Mouse (Mus musculus): ENCODE results near the gene Ggcx. TPM values are rescaled to one million over a fixed set of nuclear protein-coding genes. Genes with fewer than 3 reads are reported as not detected.
A peak's percentile ranks its signal among the peaks of the same experiment; 100 is the strongest.

Gene Ggcx
- polyA plus RNA-seq, 1 experiment = 7.6 TPM

GRCm38 (mm10) chr6:72415964-72416772 lies 2.1 kb downstream of the Ggcx start:
- Histone ChIP-seq H3K4me1 (ENCODE audit: control insufficient read depth, insufficient read depth, insufficient read length) (no peaks in the 10 kb centered on the region; the same call in 1 of the 2 replicates), H3K27me3 (ENCODE audit: control insufficient read depth, insufficient read depth, low read length) (no peaks in the 10 kb centered on the region), H3K36me3 (ENCODE audit: control insufficient read depth, insufficient read depth, low read length) (peaks cover 5% of the 10 kb centered on the region), H3K4me3 (ENCODE audit: extremely low read depth, insufficient read depth, insufficient read length) (no peak overlapping the region), H3K27ac (ENCODE audit: insufficient read depth, low read length) (no peak overlapping the region)
- TF ChIP-seq POLR2A (IDR thresholded peaks at IDR 0.05; ENCODE audit: low read depth, low read length) (no peak), CTCF (IDR thresholded peaks at IDR 0.05; ENCODE audit: extremely low read depth, insufficient read depth, insufficient read length, insufficient replicate concordance) (no peak)
- no peak for DNase-seq (ENCODE audit: low read depth in 1 of 2, low spot score in 2 of 2)
- WGBS = 93% methylated on average over 7 of the region's 7 CpGs

GRCm38 (mm10) chr6:72418279-72418678 lies 4.2 kb downstream of the Ggcx start:
- no peaks in the 10 kb centered on the region for H3K27me3 ChIP-seq (ENCODE audit: control insufficient read depth, insufficient read depth, low read length)
- DNase-seq (ENCODE audit: low read depth in 1 of 2, low spot score in 2 of 2) = no peak
- no peaks in the 10 kb centered on the region; the same call in 1 of the 2 replicates for H3K4me1 ChIP-seq (ENCODE audit: control insufficient read depth, insufficient read depth, insufficient read length)
- no peak overlapping the region for H3K27ac ChIP-seq (ENCODE audit: insufficient read depth, low read length)
- no peak for TF ChIP-seq POLR2A (IDR thresholded peaks at IDR 0.05; ENCODE audit: low read depth, low read length)
- no peak for TF ChIP-seq CTCF (IDR thresholded peaks at IDR 0.05; ENCODE audit: extremely low read depth, insufficient read depth, insufficient read length, insufficient replicate concordance)
- WGBS = 88% methylated on average over 4 of the region's 4 CpGs
- peaks cover 5% of the 10 kb centered on the region for H3K36me3 ChIP-seq (ENCODE audit: control insufficient read depth, insufficient read depth, low read length)
- no peak overlapping the region for H3K4me3 ChIP-seq (ENCODE audit: extremely low read depth, insufficient read depth, insufficient read length)

- H3K4me3 ChIP-seq (ENCODE audit: extremely low read depth, insufficient read depth, insufficient read length) = no peak overlapping the region
- H3K4me1 ChIP-seq (ENCODE audit: control insufficient read depth, insufficient read depth, insufficient read length) = no peaks in the 10 kb centered on the region
- no peaks in the 10 kb centered on the region for H3K27me3 ChIP-seq (ENCODE audit: control insufficient read depth, insufficient read depth, low read length)
- 91% methylated on average over 1 of the region's 1 CpGs for WGBS
- H3K27ac ChIP-seq (ENCODE audit: insufficient read depth, low read length) = no peak overlapping the region
- peaks cover 12% of the 10 kb centered on the region for H3K36me3 ChIP-seq (ENCODE audit: control insufficient read depth, insufficient read depth, low read length)
- DNase-seq (ENCODE audit: low read depth in 1 of 2, low spot score in 2 of 2) = no peak
- TF ChIP-seq POLR2A (IDR thresholded peaks at IDR 0.05; ENCODE audit: low read depth, low read length) (no peak), CTCF (IDR thresholded peaks at IDR 0.05; ENCODE audit: extremely low read depth, insufficient read depth, insufficient read length, insufficient replicate concordance) (no peak)
Measured at GRCm38 (mm10) chr6:72419806-72420205, 5.7 kb downstream of the Ggcx start.

GRCm38 (mm10) chr6:72420901-72421300 lies 6.8 kb downstream of the Ggcx start:
- no peak overlapping the region for H3K4me3 ChIP-seq (ENCODE audit: extremely low read depth, insufficient read depth, insufficient read length)
- no peak overlapping the region for H3K27ac ChIP-seq (ENCODE audit: insufficient read depth, low read length)
- H3K36me3 ChIP-seq (ENCODE audit: control insufficient read depth, insufficient read depth, low read length) = peaks cover 20% of the 10 kb centered on the region

GRCm38 (mm10) chr6:72425646-72426045 lies 11.5 kb downstream of the Ggcx start:
- TF ChIP-seq CTCF (IDR thresholded peaks at IDR 0.05; ENCODE audit: extremely low read depth, insufficient read depth, insufficient read length, insufficient replicate concordance) = no peak
- no peak for TF ChIP-seq POLR2A (IDR thresholded peaks at IDR 0.05; ENCODE audit: low read depth, low read length)
- H3K4me1 ChIP-seq (ENCODE audit: control insufficient read depth, insufficient read depth, insufficient read length) = no peaks in the 10 kb centered on the region
- no peaks in the 10 kb centered on the region for H3K27me3 ChIP-seq (ENCODE audit: control insufficient read depth, insufficient read depth, low read length)
- WGBS = 95% methylated on average over 11 of the region's 11 CpGs
- no peak overlapping the region for H3K4me3 ChIP-seq (ENCODE audit: extremely low read depth, insufficient read depth, insufficient read length)
- DNase-seq (ENCODE audit: low read depth in 1 of 2, low spot score in 2 of 2) = no peak
- H3K27ac ChIP-seq (ENCODE audit: insufficient read depth, low read length) = no peak overlapping the region
- peaks cover 24% of the 10 kb centered on the region for H3K36me3 ChIP-seq (ENCODE audit: control insufficient read depth, insufficient read depth, low read length)

More at GRCm38 (mm10) chr6:72420901-72421300, 6.8 kb downstream of the Ggcx start:
- Histone ChIP-seq H3K4me1 (ENCODE audit: control insufficient read depth, insufficient read depth, insufficient read length) (no peaks in the 10 kb centered on the region), H3K27me3 (ENCODE audit: control insufficient read depth, insufficient read depth, low read length) (no peaks in the 10 kb centered on the region)
- no peak for DNase-seq (ENCODE audit: low read depth in 1 of 2, low spot score in 2 of 2)
- WGBS = 93% methylated on average over 10 of the region's 10 CpGs
- TF ChIP-seq CTCF (IDR thresholded peaks at IDR 0.05; ENCODE audit: extremely low read depth, insufficient read depth, insufficient read length, insufficient replicate concordance) = no peak
- no peak for TF ChIP-seq POLR2A (IDR thresholded peaks at IDR 0.05; ENCODE audit: low read depth, low read length)

- TF ChIP-seq CTCF (IDR thresholded peaks at IDR 0.05; ENCODE audit: extremely low read depth, insufficient read depth, insufficient read length, insufficient replicate concordance) (peak; percentile 77; the same call in 1 of the 2 replicates), POLR2A (IDR thresholded peaks at IDR 0.05; ENCODE audit: low read depth, low read length) (no peak)
- DNase-seq (ENCODE audit: low read depth in 1 of 2, low spot score in 2 of 2) = peak; percentile 57 to 70
- Histone ChIP-seq H3K4me3 (ENCODE audit: extremely low read depth, insufficient read depth, insufficient read length) (no peak overlapping the region), H3K27me3 (ENCODE audit: control insufficient read depth, insufficient read depth, low read length) (no peaks in the 10 kb centered on the region), H3K36me3 (ENCODE audit: control insufficient read depth, insufficient read depth, low read length) (peaks cover 34% of the 10 kb centered on the region), H3K4me1 (ENCODE audit: control insufficient read depth, insufficient read depth, insufficient read length) (no peaks in the 10 kb centered on the region), H3K27ac (ENCODE audit: insufficient read depth, low read length) (no peak overlapping the region)
- WGBS = 52% methylated on average over 8 of the region's 8 CpGs
Measured at GRCm38 (mm10) chr6:72428036-72428435, 13.9 kb downstream of the Ggcx start.
